Mouse (Mus musculus) lung, postnatal 14 days (tissue): ENCODE data around the gene Msantd1.
A peak's percentile ranks its signal among the peaks of the same experiment; 100 is the strongest.

ENCODE experiments used
- DNase-seq: peaks from one replicate; pipeline ENCODE4 v3.0.0; 2021

Msantd1 gene

GRCm38 (mm10) chr5:34927648-34928047 is 19.8 kb downstream of the Msantd1 start:
- DNase-seq = no peak

- DNase-seq = no peak
Measured at GRCm38 (mm10) chr5:34930151-34930975, 22.6 kb downstream of the Msantd1 start.

GRCm38 (mm10) chr5:34931091-34931490 is 23.3 kb downstream of the Msantd1 start:
- no peak for DNase-seq

DNA sequence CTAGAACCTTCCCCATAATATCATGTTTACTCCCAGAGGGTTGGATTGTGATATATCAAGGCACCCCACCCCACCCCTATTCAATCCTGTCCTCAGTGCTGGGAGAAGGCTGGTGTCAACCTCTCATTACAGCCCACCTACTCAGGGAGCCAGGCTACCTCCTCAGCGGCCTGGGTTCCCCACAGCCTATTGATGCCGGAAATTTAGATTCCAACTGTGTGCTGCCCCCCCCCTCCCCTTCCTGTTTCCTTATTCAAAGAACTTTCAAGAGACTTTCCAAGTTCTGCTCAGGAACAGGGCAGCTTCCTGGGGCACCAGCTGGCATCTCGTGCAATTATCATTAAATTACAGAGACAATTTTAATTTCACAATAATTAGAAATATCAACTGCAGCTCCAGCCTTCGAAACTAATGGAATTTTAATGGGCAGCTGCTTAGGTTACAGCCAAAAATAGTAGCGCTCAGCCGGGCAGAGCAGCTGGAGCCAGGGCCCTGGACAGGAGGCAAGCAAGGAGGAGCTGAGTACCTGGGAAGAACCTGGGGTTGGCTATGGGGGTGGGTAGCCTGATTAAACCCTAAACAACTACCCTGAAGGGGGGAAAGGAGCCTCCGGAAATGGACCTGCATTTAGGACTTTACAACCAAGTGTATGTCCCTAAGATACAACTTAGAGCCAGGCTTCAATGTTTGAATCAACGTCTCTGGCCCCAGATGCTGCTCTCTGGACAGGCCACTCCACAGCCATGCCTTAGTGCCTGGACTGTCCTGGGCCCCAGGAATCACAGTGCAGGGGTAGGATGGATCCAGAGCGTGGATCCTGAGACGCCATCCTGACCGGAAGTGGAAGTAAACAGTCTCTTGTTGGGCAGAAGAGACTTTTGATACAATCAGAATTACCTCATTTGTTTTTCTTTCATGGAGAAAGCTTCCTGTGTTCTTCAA is 24.0 kb downstream of the Msantd1 start:
- peak; percentile 33 for DNase-seq

GRCm38 (mm10) chr5:34932458-34932806 is 24.6 kb downstream of the Msantd1 start:
- DNase-seq = peak; percentile 38

DNA sequence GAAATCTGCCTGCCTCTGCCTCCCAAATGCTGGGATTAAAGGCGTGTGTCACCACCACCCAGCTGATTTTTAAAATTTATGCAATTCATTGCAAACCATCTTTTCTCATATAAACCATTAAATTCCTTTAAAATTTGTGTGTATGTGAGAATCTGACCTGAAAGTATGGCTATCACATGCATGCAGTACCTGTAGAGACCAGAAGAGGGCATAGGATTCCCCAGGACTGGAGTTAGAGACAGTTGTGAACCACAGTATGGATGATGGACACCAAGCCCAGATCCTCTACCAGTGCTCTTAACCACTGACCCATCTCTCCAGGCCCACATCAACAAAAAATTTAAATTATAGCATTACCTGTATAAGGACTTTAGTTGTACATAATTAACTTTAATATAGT is 25.6 kb downstream of the Msantd1 start:
- DNase-seq = no peak

DNA sequence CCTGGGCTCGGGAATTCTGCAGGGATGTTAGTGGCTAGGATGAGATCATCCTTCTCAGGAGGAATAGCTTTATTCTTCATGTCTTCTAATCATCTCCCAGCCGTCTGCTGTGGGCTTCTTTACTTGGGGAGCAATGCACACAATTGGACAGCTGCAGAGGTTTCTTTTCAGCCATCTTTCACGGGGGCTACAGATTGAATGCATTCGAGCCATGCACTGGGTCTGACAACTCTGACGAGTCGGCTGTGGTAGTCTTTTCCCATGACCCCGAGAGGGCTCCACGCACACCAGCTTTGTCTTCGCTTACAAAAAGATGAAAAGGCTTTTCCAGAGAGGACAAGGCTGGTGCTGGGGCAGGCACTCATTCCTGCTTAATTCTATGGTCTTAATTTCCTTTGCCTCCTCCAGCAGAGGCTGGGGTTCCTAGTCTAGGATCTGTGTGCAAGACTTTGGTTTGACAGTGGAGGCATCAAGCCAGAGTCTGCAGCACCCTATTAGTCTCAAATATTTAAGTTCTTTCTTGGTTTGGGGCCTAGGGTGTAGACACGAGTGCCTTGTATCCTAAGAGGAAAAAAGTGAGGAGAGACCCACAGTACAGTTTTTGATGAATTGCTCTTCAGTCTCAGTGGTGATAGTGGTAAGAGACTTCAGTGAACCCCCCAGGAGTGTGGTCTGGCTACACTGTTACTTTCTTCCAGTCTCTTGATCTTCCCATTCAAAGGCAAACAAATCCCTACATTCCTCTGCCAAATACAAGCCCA is 34.1 kb downstream of the Msantd1 start:
- DNase-seq = no peak

- DNase-seq = no peak
Measured at GRCm38 (mm10) chr5:34943428-34943827, 35.6 kb downstream of the Msantd1 start.

- DNase-seq = peak; percentile 90
Measured at GRCm38 (mm10) chr5:34948861-34949760, 41.3 kb downstream of the Msantd1 start, which contains the start of gene Rgs12. Gene Rgs12, plus strand, starts transcription at chr5:34949445.

- DNase-seq = peak; percentile 19
Measured at GRCm38 (mm10) chr5:34949769-34950211, 42.0 kb downstream of the Msantd1 start.

DNA sequence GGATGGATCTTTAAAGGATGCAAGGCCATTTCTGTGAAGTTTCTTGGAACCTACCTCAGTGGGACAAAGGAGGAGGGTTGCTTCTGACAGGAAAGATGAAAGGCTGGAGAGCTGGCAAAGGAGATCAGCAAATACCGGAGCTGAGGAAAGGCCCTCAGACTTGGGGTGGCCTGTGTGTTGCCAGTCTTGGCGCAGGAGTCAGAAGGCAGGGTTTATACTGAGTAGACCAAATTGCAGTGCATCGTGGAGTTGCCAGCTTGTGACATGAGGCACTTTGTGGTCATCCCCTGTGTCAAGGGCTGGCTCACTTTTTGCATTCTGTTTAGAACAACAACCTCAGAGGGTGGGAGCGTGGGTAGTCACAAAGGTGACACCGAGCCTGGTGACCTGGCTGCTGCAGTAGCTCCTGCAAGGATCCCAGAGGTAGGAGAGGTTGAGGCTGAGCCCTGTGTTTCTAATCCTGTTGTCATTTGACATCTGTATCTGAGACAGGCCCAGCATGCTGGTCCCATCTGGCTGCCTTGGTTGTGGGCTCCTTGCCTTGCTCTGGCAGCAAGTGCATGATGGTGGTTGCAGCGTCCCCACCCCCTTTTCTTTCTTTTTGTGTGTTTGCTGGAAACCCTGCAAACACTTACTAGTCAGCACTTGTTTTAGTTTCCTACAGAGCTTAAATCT is 42.8 kb downstream of the Msantd1 start:
- no peak for DNase-seq

- peak; percentile 36 for DNase-seq
Measured at GRCm38 (mm10) chr5:34951161-34951834, 43.5 kb downstream of the Msantd1 start.

DNA sequence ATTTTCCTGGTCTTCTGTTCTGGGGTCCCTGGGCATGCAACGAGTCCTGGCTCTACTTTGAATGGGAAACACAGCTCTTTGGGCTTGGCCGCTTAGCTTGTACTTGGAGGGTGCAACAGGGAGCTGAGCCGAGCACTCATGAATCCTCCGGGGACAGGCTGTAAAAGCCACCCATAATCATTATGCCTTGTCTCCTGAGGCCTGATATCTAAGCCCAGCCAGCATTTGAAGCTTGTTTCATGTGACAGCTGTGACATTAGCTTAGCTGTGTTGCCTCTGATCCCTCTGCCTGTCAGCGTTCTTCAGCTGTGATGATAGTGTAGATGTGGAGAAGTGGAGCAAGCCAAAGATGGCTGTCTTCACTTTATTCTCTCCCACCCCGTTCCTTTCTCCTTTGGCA is 46.7 kb downstream of the Msantd1 start:
- DNase-seq = no peak

DNA sequence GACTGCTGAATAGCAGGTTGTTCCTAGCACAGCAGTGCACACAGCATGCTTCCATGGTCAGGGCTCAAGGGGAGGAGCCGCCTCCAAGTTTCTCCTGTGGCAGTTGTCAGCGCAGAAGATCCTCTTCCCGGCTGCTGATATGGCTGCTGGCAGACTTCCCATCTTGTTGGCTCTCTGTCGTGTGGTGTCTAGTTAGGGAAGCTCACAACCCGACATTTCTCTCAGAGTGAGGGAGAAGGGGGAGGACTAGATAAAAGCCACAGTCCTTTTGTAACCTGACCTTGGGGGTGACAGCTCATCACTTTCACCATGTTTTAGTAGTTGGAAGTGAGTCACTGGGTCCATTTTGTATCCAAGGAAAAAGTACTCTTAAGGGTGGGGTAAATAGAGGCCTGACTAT is 47.8 kb downstream of the Msantd1 start:
- DNase-seq = peak; percentile 56

GRCm38 (mm10) chr5:34956151-34956550 is 48.3 kb downstream of the Msantd1 start:
- DNase-seq = no peak

DNA sequence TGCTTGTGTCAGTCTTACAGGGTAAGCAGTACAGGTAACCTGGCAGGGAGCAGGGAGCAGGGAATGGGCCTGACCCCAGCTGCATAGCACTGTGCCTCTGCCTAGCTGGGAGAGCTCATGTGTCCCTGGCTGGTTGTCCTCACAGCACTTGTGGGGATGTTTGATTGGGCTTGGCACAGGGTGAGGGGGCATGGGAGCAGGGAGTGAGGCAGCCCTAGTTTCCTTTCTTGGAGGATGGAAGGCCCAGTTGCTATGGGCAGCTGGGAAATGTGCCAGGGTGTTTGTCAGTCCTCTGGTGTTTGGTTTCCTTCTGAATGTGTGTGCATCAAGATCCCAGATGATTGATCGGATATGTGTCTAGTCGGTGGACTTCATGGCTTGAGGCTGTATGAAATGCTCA is 49.2 kb downstream of the Msantd1 start:
- peak; percentile 69 for DNase-seq

DNA sequence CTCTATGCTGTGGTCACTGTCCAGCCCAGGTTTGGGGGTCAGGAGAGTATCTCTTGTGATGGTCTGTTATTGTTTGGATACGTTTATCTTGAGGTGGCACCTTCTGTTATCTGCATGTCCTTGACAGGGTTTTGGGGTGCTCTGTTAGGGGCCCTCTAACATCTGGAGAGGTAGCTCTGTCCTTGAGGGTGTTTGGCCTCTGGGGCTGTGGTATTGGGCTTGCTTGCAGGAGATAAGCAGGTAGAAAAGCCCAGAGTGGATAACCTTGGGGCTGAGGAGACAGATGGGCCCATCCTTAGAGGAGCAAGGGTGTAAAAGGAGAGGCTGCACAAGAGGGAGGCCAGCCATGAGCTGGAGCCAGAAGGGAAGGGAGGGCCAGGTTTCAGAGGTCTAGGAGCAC is 52.2 kb downstream of the Msantd1 start:
- no peak for DNase-seq

GRCm38 (mm10) chr5:34965531-34965930 is 57.7 kb downstream of the Msantd1 start:
- DNase-seq = no peak

- peak; percentile 63 for DNase-seq
Measured at GRCm38 (mm10) chr5:34968386-34968785, 60.6 kb downstream of the Msantd1 start.

DNA sequence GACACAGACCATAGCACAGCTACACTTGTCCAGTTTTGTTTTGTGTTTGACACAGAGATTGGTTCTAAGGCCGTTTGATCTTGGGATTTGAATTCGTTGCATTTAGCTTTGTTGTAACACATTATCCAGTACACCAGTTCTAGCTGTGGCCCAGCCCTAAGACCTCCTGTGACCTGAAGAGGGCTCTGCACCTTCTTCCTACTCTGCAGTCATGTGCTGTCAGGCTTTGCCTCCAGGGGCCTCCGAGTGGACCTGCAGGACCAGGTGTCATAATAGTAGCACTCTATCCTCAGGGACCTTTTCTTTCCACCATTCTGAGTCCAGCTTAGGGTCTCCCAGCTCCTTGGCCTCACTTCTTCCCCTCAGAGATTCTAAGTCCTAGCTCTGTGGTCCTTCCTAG is 64.7 kb downstream of the Msantd1 start:
- DNase-seq = no peak
